Mouse (Mus musculus) common myeloid progenitor, adult 5-6 weeks (primary cell): Measurements from ENCODE around the gene Gm17409. TPM values are rescaled to one million over a fixed set of nuclear protein-coding genes. Genes with fewer than 3 reads are reported as not detected.

Source experiments
- total RNA-seq: library from RNA; stranded (forward); fragments of 200-1000, 187-1606 nt; gene quantifications from 2 replicates; pipeline ENCODE4 v1.2.3, GENCODE M21; 2017

Gene Gm17409
- total RNA-seq, 1 experiment from 2014 or later: not detected

Other genes starting within 250 kb of the Gm17409 start
- gene Acvr1c, start 112.2 kb upstream of the Gm17409 start, total RNA-seq: not detected in 2 replicates
- 1.5 and 3.0 TPM in 2 replicates for gene Acvr1, start 97.0 kb downstream of the Gm17409 start, total RNA-seq
- 1.6 TPM in 1 of 2 replicates, not detected in the other for gene Upp2, start 97.2 kb downstream of the Gm17409 start, total RNA-seq